Mouse (Mus musculus) left cerebral cortex, adult 8-10 months (tissue): ENCODE data around the gene Flii. TPM values are rescaled to one million over a fixed set of nuclear protein-coding genes. Genes with fewer than 3 reads are reported as not detected.

Source experiments
- DNase-seq, 2 experiments: peaks; one replicate each; pipeline ENCODE4 v3.0.0; 2022; ENCODE audit warnings: low spot score in 2 of 2
- total RNA-seq, 4 experiments: library from RNA; stranded (reverse); gene quantifications; 2 replicates each; pipeline ENCODE4 v1.2.4; 2022

The Flii gene
- total RNA-seq, 4 experiments from 2014 or later: 61.2 to 73.0 (median 62.4) TPM

DNA sequence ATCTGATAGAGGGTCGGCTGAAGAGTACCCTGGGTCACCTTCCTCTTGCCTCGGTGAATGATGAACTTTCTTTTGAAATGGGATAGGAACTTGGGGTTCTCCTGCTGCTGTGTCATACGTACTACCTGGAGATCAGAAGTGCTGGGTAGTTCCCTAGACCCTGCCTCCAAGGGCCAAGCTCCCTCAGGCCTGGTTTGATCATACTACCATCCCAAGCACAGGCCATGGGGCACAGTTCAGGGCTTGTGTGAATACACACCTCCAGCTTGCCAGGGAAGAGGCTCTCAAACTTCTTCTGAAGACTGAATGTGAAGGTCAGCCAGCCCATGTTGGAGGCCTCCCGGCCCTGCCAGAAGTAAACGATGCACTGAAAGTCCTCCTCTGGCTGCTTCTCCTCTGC lies 11.2 kb downstream of the Flii start:
- no peak for DNase-seq

GRCm38 (mm10) chr11:60712639-60713255 lies 14.3 kb downstream of the Flii start:
- DNase-seq: peak in 1 of 2 experiments; percentile 3

DNA sequence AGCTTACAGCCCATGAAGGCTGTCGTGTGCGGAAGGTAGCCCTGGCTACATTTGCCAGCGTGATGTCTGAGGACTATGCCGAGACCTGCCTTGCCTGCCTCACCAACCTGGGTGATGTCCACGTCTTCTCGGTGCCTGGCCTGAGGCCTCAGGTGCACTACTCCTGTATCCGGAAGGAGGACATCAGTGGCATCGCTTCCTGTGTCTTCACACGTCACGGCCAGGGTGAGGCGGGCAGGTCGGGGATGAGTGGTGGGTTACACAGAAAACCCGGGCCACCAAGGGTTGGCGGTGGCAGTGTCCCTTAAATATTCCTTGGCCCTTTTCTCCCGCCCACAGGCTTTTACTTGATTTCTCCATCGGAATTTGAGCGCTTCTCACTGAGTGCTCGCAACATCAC lies 15.0 kb downstream of the Flii start:
- no peak for DNase-seq

GRCm38 (mm10) chr11:60711218-60711617 lies 15.8 kb downstream of the Flii start:
- DNase-seq: peak in 1 of 2 experiments; percentile 16

- peak; percentile 1 to 7 for DNase-seq
Measured at GRCm38 (mm10) chr11:60709481-60710465, 17.3 kb downstream of the Flii start.

DNA sequence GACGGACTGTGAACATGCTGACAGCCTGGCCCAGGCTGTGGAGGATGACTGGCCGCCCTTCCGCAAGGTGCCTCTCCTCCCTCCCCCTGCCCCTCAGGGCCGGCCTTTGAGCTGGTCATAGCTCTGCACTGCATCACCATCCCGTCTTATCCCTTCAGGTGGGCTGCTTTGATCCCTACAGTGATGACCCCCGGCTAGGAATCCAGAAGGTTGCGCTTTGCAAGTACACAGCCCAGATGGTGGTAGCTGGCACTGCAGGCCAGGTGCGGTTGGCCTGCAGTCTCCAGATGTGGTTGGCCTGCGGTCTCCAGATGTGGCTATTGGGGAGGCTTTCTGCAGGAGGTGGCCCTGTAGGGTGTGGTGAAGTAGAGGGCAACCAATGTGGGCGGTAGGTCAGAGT lies 18.4 kb downstream of the Flii start:
- DNase-seq: peak in 1 of 2 experiments; percentile 9

DNA sequence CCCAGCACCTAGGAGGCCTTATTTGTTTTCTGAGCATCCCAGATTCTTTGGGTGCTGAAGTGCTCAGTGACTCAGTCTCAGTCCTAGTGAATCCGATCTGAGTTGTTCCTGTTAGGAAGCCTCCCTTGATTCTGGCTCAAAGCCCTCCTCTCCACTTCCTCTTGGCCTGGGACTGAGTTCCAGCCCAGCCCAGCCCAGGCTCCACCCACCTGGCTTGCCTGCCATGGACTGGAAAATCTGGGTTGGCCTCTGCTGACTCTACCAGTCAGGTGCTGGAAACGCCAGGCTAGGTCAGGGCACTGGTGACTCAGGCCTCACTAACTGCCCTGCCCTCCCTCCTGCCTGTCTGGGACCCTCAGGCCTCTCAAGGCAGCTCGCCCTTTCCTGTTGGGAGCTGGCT lies 19.4 kb downstream of the Flii start:
- peak; percentile 3 to 34 for DNase-seq

GRCm38 (mm10) chr11:60706696-60707480 lies 20.2 kb downstream of the Flii start:
- peak; percentile 6 to 9 for DNase-seq

GRCm38 (mm10) chr11:60706076-60706475 lies 21.0 kb downstream of the Flii start:
- DNase-seq: peak in 1 of 2 experiments; percentile 2

GRCm38 (mm10) chr11:60705255-60705654 lies 21.8 kb downstream of the Flii start:
- DNase-seq: no peak

- DNase-seq: peak; percentile 1 to 9
Measured at GRCm38 (mm10) chr11:60704023-60704880, 22.8 kb downstream of the Flii start.

DNA sequence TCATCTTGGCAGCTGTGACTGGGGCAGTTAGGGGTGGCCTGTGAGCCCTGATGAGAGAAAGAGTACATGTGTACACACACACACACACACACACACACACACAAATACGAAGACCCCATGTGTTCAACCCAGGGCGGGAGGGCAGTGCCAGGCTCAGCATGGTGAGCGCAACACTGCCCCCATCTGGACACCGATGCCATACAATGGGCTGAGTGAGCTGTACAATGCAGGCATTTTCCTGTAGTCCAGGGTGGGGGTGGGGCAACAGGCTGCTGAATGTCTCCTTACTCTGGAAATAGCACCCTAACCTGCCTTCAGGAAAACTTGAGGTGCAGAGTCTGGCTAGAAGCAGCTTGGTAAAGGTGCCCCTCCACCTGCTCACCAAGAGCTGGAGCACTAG lies 23.9 kb downstream of the Flii start:
- peak in 1 of 2 experiments; percentile 77 for DNase-seq

DNA sequence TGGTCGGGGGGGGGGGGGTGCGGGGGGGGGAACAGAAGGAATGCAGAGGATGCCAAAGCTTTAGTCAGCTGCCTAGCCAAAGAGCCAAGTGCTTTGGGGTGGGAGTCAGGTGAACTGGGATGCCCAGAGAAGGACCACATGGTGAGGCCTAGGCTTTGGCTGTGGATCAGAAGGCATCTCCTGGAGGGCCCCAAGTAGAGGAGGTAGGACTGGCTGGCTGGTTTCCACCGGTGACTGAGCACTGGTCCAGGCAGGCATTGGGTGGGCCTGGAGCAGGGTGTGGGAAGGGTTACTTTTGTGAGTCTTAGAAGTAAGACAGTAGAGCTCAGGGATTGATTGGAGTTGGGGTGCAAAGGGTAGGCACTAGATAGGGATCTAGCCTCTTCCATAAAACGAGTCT lies 25.5 kb downstream of the Flii start:
- peak in 1 of 2 experiments; percentile 15 for DNase-seq

- DNase-seq: peak in 1 of 2 experiments; percentile 10
Measured at GRCm38 (mm10) chr11:60700320-60701185, 26.5 kb downstream of the Flii start.

- peak; percentile 72 to 82 for DNase-seq
Measured at GRCm38 (mm10) chr11:60699524-60700075, 27.5 kb downstream of the Flii start, which contains the start of gene Llgl1. TSS of gene Llgl1 (plus strand) at chr11:60699723.

- peak in 1 of 2 experiments; percentile 16 for DNase-seq
Measured at GRCm38 (mm10) chr11:60698806-60699523, 28.1 kb downstream of the Flii start.

DNA sequence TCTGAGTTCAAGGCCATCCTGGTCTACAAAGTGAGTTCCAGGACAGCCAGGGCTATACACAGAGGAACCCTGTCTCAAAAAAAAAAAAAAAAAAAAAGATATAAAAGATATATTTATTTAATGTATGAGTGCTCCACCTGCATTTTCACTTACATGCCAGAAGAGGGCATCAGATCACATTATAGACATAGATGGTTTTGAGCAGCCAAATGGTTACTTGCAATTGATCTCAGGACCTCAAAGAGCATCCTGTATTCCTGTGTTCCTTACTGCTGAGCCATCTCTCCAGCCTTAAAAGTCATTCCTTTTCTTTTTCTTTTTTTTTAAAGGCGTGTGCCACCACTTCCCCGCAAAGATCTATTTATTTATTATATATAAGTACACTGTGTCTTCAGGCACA lies 29.5 kb downstream of the Flii start:
- no peak for DNase-seq

- DNase-seq: no peak
Measured at GRCm38 (mm10) chr11:60696165-60696564, 30.9 kb downstream of the Flii start.
